Mouse (Mus musculus) kidney, adult 8-10 months (tissue): ENCODE results near the gene Ms4a4d.

ENCODE experiments used
- DNase-seq, 2 experiments: peaks; one replicate each; pipeline ENCODE4 v3.0.0; 2022

The Ms4a4d gene

DNA sequence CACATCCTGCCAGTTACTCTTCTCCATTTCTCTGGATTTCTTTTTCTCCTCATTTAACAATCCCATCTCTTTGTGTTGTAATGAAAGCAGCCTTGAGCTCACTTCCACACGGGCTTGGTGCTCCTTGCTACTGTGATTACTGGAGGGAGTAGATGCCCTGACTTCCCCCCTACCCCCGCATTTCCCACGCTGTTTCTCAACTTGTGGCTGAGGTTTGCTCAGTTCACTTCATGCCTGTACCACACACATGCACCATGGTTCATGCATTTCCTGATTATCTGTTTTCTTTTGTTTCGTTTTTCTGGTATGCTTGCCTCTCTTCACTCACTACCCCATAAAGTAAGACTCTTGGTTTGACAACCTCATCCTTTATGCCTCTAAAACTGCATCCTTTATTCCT is 52.6 kb downstream of the Ms4a4d start:
- no peak for DNase-seq

DNA sequence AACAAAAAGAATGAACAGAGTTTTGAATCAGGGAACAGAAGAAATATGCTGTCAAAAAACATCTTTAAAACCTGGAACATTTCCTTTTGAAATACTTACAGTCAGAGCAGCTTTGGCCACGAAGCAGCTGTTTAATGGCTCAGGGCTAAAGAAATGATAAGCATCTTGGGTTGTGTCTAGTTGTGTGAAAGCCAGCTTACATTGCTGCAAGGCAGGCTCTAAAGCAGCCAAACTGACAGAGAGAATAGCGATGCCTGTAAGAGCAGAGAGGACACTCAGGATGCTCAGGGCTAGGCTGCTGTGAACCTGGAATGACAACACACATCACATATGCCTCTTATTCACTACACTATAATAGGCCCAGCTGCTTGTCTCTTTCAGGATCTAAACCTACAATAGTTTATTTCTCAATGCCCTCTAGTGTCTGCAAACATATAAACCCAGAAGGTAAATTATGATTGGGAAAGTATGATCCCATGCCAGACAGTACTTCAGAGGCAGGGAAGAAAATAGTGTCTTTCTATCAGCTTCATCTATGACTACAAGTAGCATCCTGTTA is 53.4 kb downstream of the Ms4a4d start:
- DNase-seq, result no peak

DNA sequence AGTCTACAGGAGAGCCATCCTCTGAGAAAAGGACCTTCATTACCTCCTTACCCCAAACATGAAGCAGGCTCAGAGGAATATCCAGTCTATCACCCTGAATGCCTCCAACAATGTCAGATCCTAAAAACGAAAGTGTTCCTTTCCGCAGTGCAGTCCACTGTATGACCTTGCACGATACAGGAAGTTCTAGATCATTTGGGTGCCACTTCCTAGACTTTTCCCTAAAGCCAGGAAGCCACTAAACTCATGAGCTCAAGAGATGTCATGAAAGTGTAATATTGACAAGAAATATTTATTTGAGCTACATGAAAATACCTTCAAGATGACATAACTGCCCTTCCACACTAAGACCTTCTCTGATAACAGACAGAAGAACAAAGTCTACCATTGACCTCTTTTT is 64.7 kb downstream of the Ms4a4d start:
- DNase-seq, result no peak

DNA sequence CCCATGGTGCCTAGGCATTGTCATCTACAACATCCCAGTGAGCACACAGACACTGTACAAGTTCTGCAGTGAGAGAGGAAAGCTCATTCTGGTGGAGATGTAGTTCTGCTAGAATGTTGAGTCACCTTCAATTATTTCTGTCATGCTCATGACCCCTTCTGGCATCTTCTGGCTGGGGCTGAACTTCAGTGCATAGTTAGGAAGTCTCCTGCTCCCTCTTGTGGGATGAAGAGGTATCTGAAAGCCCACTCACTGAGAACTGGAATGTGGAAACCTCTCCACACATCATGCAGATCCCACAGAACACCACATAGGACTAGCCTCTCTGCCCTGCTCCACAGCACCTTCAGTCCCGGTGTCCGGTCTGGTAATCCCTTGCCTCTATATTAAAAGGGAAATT is 65.4 kb downstream of the Ms4a4d start:
- no peak for DNase-seq

DNA sequence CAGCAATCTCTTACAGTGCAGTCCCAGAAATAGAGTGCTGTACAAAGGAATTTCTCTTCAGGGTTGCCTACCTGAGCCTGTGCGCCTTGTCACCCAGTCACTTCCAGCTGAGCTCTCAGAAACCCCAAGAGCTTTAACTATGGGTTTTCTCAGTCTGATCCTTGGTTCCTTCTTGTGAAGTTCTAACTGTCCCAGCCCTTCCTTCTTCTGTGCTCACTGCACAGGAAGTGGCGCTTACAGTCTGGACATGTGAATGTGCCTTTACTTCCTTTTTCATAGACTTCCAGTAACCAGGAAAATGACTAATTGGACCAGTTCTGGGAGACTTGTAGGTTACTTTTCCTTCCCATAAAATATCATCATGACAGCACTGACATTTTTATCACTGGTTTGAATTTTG is 68.0 kb downstream of the Ms4a4d start, which contains the start of gene Ms4a6d:
Gene Ms4a6d (minus strand): TSS at position 247 of the 400 bp plus-strand sequence.
- DNase-seq, result no peak
